Mouse (Mus musculus) olfactory bulb, adult 2 months (tissue): ENCODE results near the gene Csrp3.

Experiments
- CTCF ChIP-seq: fragments of 200-500 bp; IDR thresholded peaks from 2 replicates; pipeline ENCODE4 v1.5.1; 2012; ENCODE audit warnings: low read depth, mild to moderate bottlenecking, low read length, moderate library complexity; ENCODE audit not compliant: insufficient read depth
- POLR2A ChIP-seq: fragments of 200-500 bp; IDR thresholded peaks from 2 replicates; pipeline ENCODE4 v1.6.1; 2012; ENCODE audit warnings: mild to moderate bottlenecking, low read depth, low read length, moderate library complexity; ENCODE audit not compliant: insufficient read depth

DNA sequence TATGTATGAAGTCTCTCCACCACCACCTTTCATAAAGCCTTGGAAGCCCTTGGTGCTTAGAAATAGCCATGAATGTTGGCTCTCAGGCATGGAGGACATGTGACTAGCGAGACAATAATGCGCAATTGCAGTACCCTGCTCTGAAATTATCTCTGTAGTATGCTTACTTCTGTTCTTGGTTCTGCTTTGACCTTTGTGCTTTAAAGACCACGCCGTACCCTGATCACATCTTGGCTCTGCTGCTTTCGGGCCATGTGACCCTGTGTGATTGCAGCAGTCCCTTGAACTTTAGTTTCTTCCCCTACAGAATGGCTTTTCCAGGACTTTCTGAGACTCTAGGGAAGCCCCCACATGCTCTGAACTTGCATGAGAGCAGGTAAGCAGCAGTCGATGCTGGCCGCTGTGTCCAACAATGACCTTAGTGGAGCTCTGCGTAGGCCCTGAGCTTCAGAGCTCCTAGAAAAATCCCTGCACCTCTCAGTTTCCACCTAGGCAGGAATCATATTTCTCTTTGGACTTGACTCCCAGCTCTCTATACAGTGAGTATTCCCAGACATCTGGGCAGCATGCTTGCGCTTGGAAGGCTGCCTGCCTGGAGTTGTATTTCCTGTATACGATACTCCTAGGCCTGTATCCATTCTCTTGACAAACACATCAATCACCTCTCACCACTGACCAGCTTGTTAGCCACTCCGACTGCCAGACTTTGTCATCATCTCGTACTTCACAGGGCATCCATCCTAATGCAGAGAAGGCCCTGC is 2.4 kb downstream of the Csrp3 start:
- no peak for TF ChIP-seq CTCF
- no peak for TF ChIP-seq POLR2A
